Mouse (Mus musculus) bone marrow, adult 2 months (tissue): ENCODE measurements around the gene Snrpg.

Source experiments
- CTCF ChIP-seq: fragments of 200-500 bp; IDR thresholded peaks from 2 replicates; pipeline ENCODE4 v1.5.1; 2011; ENCODE audit warnings: low read length, control low read depth; ENCODE audit not compliant: control insufficient read depth, insufficient read depth
- POLR2A ChIP-seq: fragments of 200-500 bp; IDR thresholded peaks from 2 replicates; pipeline ENCODE4 v1.6.1; 2011; ENCODE audit warnings: low read depth, mild to moderate bottlenecking, control low read depth, low read length, borderline replicate concordance; ENCODE audit not compliant: control insufficient read depth

- no peak for TF ChIP-seq POLR2A
- TF ChIP-seq CTCF, result no peak
Measured at GRCm38 (mm10) chr6:86356956-86357355, 14.1 kb upstream of the Snrpg start.
